Mouse (Mus musculus): ENCODE results near the gene Siglec1.
"Not testable (repeated sequence)": the region's sequence is repeated elsewhere in the genome, so short reads cannot be mapped to it uniquely, and the experiment has no call there.

Gene Siglec1

DNA sequence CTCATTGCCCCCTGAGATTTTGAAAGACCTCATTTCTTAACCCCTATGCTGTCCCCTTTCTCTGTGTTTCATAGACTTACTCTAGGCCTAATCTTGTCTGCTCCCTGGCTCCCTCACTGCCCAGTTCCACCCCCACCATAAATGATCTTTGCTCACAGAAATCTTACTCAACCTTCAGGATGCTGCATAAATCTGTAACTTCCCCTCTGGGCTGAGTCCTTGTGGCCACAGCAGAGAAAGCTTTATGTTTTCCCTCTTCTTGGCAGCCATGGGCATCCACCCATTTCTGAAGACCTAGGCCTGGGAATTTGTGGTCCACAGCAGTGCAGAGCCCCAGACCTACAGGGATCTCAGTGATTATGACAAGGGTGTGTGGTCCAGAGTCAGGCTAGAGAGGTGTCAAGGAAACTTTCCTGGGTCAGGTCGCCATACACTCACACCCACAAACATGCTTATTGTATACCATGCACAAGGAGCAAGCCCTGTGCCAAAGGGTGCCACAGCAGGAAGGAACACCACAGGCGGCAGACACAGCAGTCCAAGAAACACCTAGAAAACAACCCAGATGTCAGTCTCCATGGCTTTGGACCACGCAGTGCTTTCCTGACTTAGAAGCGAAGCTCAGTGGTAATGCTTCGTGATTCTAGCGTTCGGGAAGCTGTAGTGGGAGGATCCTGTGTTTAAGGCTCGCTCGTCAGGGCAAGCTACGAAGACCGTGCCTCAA, at the start of gene Siglec1:
Gene Siglec1 (minus strand): TSS at position 99 of the 724 bp plus-strand sequence.
- no peak for DNase-seq (ENCODE audit: low read depth)

DNA sequence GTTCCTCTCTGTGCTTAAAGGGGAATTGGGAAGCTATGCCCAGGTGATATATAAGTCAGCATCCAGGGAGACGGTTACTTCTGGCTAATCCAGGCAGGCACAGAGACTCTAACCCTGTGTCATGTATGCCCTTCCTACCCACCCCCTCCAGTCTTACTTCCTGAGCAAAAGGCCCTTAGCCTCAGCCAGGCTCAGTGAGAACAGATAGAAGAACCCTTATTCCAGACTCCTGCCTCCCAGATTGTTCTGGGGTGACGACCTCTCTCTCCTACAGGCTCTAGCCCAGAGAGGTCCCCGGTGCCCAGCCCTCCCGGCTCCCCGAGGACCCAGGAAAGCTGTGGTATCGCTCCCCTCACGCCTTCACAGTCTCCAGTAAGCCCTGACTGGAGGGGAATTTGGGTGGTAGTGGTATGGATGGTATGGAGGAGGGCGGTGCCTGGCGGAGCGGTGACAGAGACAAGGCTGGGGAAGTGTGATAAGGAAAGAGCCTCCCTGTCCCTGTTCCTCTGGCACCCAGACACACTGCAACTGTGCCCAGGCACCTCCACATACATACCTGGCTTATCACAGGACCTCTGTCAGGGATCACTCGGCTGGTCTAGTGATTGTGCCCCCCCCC, 49.1 kb upstream of the Siglec1 start:
- peak; percentile 31 for DNase-seq (ENCODE audit: low read depth)

GRCm38 (mm10) chr2:131134826-131135400, 48.3 kb upstream of the Siglec1 start:
- DNase-seq (ENCODE audit: low read depth): no peak

DNA sequence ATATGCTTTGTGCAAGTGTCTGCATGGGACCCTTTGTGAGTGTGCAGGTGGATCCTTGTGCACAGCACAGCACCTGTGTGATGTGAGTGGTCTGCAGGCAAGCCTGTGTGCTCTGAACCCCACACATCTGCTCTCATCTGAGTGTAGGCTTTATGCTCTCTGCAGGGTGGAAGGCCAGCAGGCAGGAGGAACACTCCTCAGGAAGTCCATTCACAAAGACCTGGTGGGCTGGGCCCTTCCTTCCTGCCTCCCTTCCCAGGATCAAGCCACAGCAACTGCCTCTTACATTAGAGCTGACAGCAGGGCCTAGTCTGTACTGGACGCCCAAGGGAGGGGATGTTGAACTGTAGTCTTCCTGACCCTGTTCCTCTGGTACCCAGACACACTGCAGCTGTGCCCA, 47.8 kb upstream of the Siglec1 start:
- DNase-seq (ENCODE audit: low read depth): no peak

- no peak for DNase-seq (ENCODE audit: low read depth)
Observed at GRCm38 (mm10) chr2:131132930-131133547, 46.5 kb upstream of the Siglec1 start, which contains the start of gene Gm11037. Gene Gm11037, plus strand, starts transcription at chr2:131133497.

DNA sequence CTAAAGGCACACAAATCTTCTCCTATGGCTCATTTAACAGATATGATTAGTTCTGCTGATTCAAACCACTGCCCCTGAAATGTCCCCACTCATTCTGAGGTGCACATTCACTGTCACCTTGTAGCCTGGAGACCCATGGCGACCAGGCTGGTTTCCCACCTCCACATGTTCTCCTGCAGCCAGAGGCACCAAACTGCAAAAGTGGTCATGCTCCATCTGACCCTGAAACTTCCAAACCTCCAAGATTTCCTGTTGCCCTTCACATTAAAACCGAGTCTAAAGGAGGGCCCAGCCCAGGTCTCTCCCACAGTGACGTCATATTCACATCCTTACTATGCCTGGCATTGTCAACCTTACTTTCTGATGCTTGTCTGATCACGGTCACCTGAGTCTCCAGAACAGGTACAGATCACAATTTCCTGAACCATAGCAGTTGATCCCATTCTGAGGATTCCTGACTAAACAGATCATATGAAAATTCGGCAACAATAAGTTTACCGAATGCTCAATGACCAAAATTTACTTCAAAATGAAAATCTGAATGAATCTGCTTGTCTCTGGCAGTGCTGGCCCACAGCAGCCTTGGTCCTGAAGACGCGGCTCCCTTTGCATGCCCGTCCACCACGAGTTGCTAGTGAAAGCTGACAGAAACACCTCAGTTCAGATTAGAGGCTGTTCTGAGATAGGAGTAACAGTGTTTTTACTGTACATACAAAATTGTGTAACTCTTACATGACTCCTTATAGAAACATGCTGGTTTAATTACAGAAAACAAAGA, 45.7 kb upstream of the Siglec1 start:
- DNase-seq (ENCODE audit: low read depth): no peak

DNA sequence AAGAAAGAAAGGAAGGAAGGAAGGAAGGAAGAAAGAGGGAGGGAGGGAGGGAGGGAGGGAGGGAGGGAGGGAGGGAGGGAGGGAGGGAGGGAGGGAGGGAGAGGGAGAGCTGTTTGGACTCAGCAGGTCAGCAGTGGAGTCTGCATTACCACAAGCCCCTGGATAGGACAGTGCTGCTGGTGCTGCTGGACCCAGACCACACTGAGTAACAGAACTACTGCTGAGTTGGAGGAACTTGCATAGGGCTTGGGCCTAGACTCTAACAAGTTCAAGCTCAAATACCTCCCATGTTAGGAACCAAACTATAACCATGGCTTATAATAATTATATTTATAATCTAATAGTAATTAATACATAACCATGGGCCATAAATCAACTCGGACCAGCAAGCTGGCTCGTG, 44.3 kb upstream of the Siglec1 start:
- DNase-seq (ENCODE audit: low read depth): no peak

DNA sequence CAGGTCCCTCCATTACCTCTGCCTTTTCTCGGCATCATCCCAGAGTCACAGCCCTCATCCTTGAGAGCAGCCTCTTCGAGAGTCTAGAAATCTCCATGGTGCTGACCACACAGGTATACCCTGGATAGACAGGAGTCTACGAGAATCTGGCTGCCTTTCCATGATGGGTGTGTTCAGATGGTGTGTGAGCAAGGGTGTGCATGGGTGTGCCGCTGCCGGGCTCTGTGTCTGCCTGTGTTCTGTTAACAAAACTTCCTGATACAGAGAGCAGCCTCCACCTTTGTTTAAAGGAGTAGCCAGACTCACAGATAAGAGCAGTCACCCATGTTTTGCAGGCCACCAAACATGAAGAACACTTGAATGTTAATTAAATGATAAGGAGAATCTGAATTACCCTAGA, 43.3 kb upstream of the Siglec1 start:
- DNase-seq (ENCODE audit: low read depth): no peak

- no peak for DNase-seq (ENCODE audit: low read depth)
Observed at GRCm38 (mm10) chr2:131128636-131129157, 42.1 kb upstream of the Siglec1 start.

GRCm38 (mm10) chr2:131128211-131128610, 41.6 kb upstream of the Siglec1 start:
- no peak for DNase-seq (ENCODE audit: low read depth)

DNA sequence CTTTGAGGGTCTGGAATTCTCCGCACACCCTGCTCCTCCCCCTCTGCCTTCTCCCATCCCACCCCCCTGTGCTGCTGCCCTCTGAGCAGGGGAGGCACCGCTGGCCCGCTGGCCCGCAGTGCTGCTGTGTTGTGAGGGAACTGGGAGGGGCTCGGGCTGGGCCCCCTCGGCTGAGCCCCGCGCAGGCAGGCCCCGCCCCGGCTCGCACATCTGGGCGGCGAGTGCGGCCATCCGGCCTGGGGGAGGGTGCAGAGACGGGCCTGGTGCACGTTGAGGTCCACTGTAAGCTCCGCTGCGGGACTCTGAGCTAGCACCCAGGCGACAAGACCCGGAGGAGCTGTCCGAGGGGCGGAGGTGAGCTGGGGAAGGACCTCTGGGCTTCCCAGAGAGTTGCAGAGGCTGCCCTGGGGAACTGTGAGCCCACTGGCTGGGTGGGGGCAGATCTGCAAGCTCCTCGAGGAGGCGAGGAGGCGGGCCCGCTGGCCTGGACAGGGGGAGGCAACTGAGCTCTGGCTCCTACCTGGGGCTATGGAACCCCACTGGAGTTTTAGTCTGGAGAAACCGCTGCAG, 40.7 kb upstream of the Siglec1 start, which contains the start of gene Hspa12b:
Gene Hspa12b (plus strand): TSS at position 120 of the 570 bp plus-strand sequence.
- no peak for DNase-seq (ENCODE audit: low read depth)

- DNase-seq (ENCODE audit: low read depth): no peak
Observed at GRCm38 (mm10) chr2:131125964-131126815, 39.6 kb upstream of the Siglec1 start.

GRCm38 (mm10) chr2:131125157-131125963, 38.8 kb upstream of the Siglec1 start:
- no peak for DNase-seq (ENCODE audit: low read depth)

DNA sequence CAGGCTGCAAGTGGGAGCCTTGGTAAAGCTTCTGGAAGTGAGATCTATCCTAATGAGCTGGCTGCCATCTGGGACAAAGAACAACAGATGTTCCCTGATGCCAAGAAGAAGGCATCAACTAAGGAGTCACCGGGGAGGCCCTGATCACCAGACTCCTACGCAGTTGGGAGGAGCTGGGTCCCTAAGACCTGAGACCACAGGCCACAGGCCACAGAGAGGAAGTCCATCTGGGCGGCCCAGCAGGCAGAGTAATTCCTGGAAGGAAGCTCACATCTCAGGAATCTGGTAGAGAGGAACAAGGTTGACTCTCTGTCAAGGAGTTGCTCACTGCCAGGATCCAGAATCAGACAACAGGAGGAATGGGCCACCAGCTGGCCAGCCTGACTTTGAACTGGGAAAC, 37.6 kb upstream of the Siglec1 start:
- DNase-seq (ENCODE audit: low read depth): no peak

DNA sequence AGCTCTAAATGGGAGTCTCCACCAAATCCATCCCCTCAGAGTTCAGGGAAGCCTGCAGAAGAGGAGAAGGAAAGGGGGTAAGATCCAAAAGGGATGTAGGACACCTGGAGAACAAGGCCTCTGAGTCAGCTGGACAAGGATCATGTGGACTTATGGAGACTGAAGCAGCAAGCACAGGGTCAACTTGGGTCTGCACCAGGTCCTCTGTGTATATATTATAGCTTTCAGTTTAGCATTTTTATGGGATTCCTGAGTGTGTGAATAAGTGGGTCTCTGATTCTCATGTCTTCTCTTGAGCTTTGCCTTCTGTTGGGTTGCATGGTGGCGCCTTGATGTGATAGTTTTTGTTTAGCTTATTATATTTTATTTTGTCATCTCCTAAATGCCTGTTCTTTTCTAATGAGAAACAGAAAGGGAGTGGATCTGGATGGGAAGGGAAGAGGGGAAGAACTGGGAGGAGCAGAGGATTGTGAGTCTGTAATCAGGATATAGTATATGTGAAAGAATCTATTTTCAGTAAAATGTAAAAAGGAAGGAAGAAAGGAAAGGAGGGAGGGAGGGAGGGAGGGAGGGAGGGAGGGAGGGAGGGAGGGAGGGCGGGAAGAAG, 32.5 kb upstream of the Siglec1 start:
- DNase-seq (ENCODE audit: low read depth): no peak

- DNase-seq (ENCODE audit: low read depth): no peak
Observed at GRCm38 (mm10) chr2:131105989-131106388, 19.4 kb upstream of the Siglec1 start.

DNA sequence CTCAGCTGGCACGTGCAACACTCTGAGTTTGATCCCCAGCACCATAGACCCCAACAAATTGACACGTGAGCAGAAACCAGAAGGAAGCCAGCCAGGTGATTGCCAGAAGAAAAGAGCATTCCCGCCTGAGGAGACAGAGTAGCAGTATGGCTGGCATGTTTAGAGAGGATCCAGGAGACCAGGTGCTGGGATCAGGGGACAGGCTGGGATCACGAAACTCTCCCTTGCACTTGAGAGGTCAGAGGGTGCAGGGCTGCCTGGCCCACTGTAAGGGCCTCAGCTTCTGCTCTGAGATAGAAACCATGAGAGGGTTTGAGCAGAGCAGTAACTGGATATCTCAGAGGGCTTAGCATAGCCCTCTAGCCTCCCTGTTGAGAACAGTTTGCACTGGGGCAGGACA, 18.5 kb upstream of the Siglec1 start:
- not testable (repeated sequence) for DNase-seq (ENCODE audit: low read depth)

- no peak for DNase-seq (ENCODE audit: low read depth)
Observed at GRCm38 (mm10) chr2:131104021-131104420, 17.5 kb upstream of the Siglec1 start.

DNA sequence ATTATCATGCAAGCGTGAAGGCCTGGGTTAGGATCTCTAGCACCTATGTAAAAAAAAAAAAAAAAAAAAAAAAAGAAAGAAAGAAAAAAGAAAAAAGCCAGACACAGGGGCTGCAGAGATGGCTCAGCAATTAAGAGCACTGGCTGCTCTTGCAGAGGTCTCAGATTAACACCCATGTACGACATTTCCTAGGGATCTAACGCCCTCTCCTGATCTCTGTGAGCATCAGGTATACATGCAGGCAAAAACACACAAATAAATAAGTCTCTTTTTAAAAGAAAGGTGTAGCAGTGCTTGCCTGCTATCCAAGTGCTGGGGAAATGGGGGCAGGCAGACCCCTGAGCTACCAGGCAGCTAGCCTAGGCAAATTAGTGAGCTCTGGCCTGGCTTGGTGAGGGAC, 15.0 kb upstream of the Siglec1 start:
- DNase-seq (ENCODE audit: low read depth): no peak
